ENCODE assay signal across 12 mouse cellular contexts in genomic region chr7:34651381-34651780, GRCm38 (mm10). TPM values are rescaled to one million over a fixed set of nuclear protein-coding genes. Genes with fewer than 3 reads are reported as not detected.
DNase-seq lines count a peak whose midpoint lies in the region; ATAC-seq and TF ChIP-seq lines count a peak whose summit lies in the region.
"Had no signal": no experiment of that assay in that cellular context is flagged by ENCODE, and none has a peak within 500 bp of the region (broad histone marks: within the 10 kb centered on the region; RNA-seq: fewer than 3 reads in every experiment).

No protein-coding gene starts in this region.

- 0 out of 2 replicates have a peak, but pooled peaks have one; percentile 9 for TF ChIP-seq EP300 in ES-Bruce4 (IDR thresholded peaks at IDR 0.05; ENCODE audit: insufficient read depth, low read depth, low read length)

- H3K27me3 ChIP-seq in ES-Bruce4 (ENCODE audit: control insufficient read depth, insufficient read depth, low read length, poor library complexity, severe bottlenecking): no peaks in the 10 kb centered on the region
- H3K27me3 ChIP-seq in embryonic facial prominence, embryonic 13.5 days: no peaks in the 10 kb centered on the region
- no peaks in the 10 kb centered on the region for H3K27me3 ChIP-seq in hindbrain, embryonic 12.5 days
- H3K27me3 ChIP-seq in midbrain, embryonic 12.5 days: 0 out of 2 replicates have a peak, but pooled peaks cover 4% of the 10 kb centered on the region

- no peak for TF ChIP-seq POLR2A in ES-Bruce4 (IDR thresholded peaks at IDR 0.05; ENCODE audit: insufficient read depth, low read length)

- no peak for TF ChIP-seq CTCF in ES-Bruce4 (IDR thresholded peaks at IDR 0.05; ENCODE audit: low read depth, low read length)

- 0% methylated on average over 2 of the region's 2 CpGs for WGBS in embryonic facial prominence, embryonic 13.5 days
- WGBS in hindbrain, embryonic 12.5 days: 41% methylated on average over 2 of the region's 2 CpGs
- 43% methylated on average over 2 of the region's 2 CpGs for WGBS in midbrain, embryonic 12.5 days

- no peak for ATAC-seq in embryonic facial prominence, embryonic 13.5 days (ENCODE audit: insufficient number of reproducible peaks, insufficient read depth, low FRiP score, low TSS enrichment, low read depth)
- no peak for ATAC-seq in hindbrain, embryonic 12.5 days (ENCODE audit: low FRiP score)
- no peak for ATAC-seq in midbrain, embryonic 12.5 days (ENCODE audit: low FRiP score, low read depth)

- DNase-seq in right cerebral cortex, postnatal 10 days (ENCODE audit: low spot score in 2 of 2): no peak
- no peak for DNase-seq in ovary, postnatal 10 days (ENCODE audit: low spot score)
- DNase-seq in adrenal gland, adult 8-10 months: no peak
- no peak for DNase-seq in c-Kit-positive CD71-positive TER-119-positive erythroid progenitor cells, embryonic 14.5 days (ENCODE audit: low spot score)
- DNase-seq: kidney, postnatal 10 days had no signal

- no peak overlapping the region for H3K9ac ChIP-seq in ES-Bruce4 (ENCODE audit: low read depth, poor library complexity, severe bottlenecking)
- peak overlapping the region; percentile 93 for H3K9ac ChIP-seq in embryonic facial prominence, embryonic 13.5 days
- peak overlapping the region; percentile 97 for H3K9ac ChIP-seq in hindbrain, embryonic 12.5 days
- H3K9ac ChIP-seq in midbrain, embryonic 12.5 days (replicated peaks): peak overlapping the region; percentile 24
- H3K9ac ChIP-seq: heart, embryonic 13.5 days had no signal

- peaks cover 5% of the 10 kb centered on the region; the same call in 1 of the 2 replicates for H3K9me3 ChIP-seq in ES-Bruce4 (replicated peaks; ENCODE audit: control insufficient read depth, insufficient read depth, low read length, poor library complexity, severe bottlenecking)
- H3K9me3 ChIP-seq in embryonic facial prominence, embryonic 13.5 days: no peaks in the 10 kb centered on the region
- no peaks in the 10 kb centered on the region for H3K9me3 ChIP-seq in hindbrain, embryonic 12.5 days (replicated peaks)
- H3K9me3 ChIP-seq in midbrain, embryonic 12.5 days: no peaks in the 10 kb centered on the region
- H3K9me3 ChIP-seq: heart, embryonic 13.5 days; lung, embryonic 15.5 days had no signal

- no peaks in the 10 kb centered on the region for H3K4me1 ChIP-seq in ES-Bruce4 (ENCODE audit: control insufficient read depth, insufficient read depth, low read length)
- peaks cover 59% of the 10 kb centered on the region for H3K4me1 ChIP-seq in embryonic facial prominence, embryonic 13.5 days
- H3K4me1 ChIP-seq in hindbrain, embryonic 12.5 days: peaks cover 44% of the 10 kb centered on the region
- H3K4me1 ChIP-seq in midbrain, embryonic 12.5 days: peaks cover 42% of the 10 kb centered on the region

- no peak overlapping the region for H3K4me3 ChIP-seq in ES-Bruce4 (ENCODE audit: low read depth, low read length)
- H3K4me3 ChIP-seq in embryonic facial prominence, embryonic 13.5 days: peak overlapping the region; percentile 82
- peak overlapping the region; percentile 91 for H3K4me3 ChIP-seq in hindbrain, embryonic 12.5 days
- H3K4me3 ChIP-seq in midbrain, embryonic 12.5 days: peak overlapping the region; percentile 92
- H3K4me3 ChIP-seq: lung, embryonic 15.5 days had no signal

- no peak overlapping the region for H3K27ac ChIP-seq in ES-Bruce4 (ENCODE audit: insufficient read depth, low read length)
- H3K27ac ChIP-seq in embryonic facial prominence, embryonic 13.5 days: peak overlapping the region; percentile 99
- H3K27ac ChIP-seq in hindbrain, embryonic 12.5 days: peak overlapping the region; percentile 100
- H3K27ac ChIP-seq in midbrain, embryonic 12.5 days (replicated peaks): peak overlapping the region; percentile 58
- H3K27ac ChIP-seq: heart, embryonic 13.5 days; lung, embryonic 15.5 days had no signal

- H3K4me2 ChIP-seq in embryonic facial prominence, embryonic 13.5 days: peak overlapping the region; percentile 86
- peak overlapping the region; percentile 82 for H3K4me2 ChIP-seq in hindbrain, embryonic 12.5 days (replicated peaks)
- H3K4me2 ChIP-seq in midbrain, embryonic 12.5 days (replicated peaks): peak overlapping the region; percentile 88

- H3K36me3 ChIP-seq in ES-Bruce4 (ENCODE audit: control insufficient read depth, insufficient read depth, low read length, poor library complexity, severe bottlenecking): peaks cover 4% of the 10 kb centered on the region
- peaks cover 36% of the 10 kb centered on the region for H3K36me3 ChIP-seq in embryonic facial prominence, embryonic 13.5 days
- peaks cover 39% of the 10 kb centered on the region for H3K36me3 ChIP-seq in hindbrain, embryonic 12.5 days
- peaks cover 43% of the 10 kb centered on the region for H3K36me3 ChIP-seq in midbrain, embryonic 12.5 days

RNA-seq across cellular contexts. Expression of gene Kctd15, which starts 5.2 kb away (rescaled TPM):
- 23.9 and 33.7 TPM in 2 replicates for polyA plus RNA-seq in ES-Bruce4 (2011; ENCODE audit: insufficient read depth, insufficient read length, low read depth, missing spikeins)
- polyA plus RNA-seq in embryonic facial prominence, embryonic 13.5 days (2015; fragmentation: Nextera tagmentation; extraction: Ambion mirVana): 52.9 and 59.2 TPM in 2 replicates
- 36.9 and 42.1 TPM in 2 replicates for polyA plus RNA-seq in hindbrain, embryonic 12.5 days (2016; fragmentation: Nextera tagmentation; extraction: Ambion mirVana)
- polyA plus RNA-seq in midbrain, embryonic 12.5 days (2016; fragmentation: Nextera tagmentation; extraction: Ambion mirVana): 35.4 and 35.8 TPM in 2 replicates
- total RNA-seq in adrenal gland, adult 8-10 months (2022): 1 to 10 TPM; 4.1 to 7.1 (median 6.1) TPM
- total RNA-seq: common myeloid progenitor, adult 5-6 weeks had no signal
